Mouse (Mus musculus): ENCODE measurements around the gene Ptbp3. TPM values are rescaled to one million over a fixed set of nuclear protein-coding genes. Genes with fewer than 3 reads are reported as not detected.
A peak's percentile ranks its signal among the peaks of the same experiment; 100 is the strongest.

Ptbp3 gene
- polyA plus RNA-seq, 2 experiments from 2014 or later, result 86.1 to 97.5 TPM

DNA sequence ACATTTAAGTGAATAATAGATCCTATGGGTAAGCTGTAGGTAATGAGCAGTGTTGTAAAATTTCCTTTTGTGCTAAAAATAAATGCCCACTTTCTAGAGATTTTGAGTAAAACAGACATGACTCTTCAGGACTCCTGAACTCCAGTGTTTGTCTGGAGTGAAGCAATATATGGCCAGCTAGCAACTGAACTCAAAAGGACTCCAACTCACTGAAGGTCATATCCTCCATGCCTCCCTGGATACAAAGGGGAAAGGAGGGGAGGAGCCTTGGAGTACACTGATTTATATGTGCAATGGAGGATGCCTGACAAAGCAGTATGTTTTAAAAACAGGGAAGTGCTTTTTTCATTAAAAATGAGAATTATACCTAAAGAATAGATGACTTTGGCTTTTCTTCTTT is 77.9 kb downstream of the Ptbp3 start:
- ATAC-seq, result no peak

DNA sequence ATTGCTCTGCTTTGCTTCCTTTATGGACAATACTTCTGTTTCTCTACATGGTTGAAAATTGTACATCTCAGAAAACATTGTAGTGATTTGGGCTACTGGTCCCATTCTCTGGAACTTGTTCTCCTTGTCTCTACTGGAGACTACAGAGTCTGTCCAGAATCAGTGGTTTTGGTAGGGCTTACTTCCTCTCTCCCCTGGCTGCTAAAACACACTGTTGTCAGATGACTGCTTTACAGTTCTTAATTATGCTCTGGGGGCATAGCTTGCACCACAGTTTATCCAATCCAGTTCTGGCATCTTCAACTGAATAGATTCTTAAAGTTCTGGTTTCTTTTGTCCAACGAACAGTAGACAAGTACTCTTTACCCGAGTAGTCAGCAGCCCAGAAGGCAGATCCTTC is 83.7 kb downstream of the Ptbp3 start:
- no peak for ATAC-seq

DNA sequence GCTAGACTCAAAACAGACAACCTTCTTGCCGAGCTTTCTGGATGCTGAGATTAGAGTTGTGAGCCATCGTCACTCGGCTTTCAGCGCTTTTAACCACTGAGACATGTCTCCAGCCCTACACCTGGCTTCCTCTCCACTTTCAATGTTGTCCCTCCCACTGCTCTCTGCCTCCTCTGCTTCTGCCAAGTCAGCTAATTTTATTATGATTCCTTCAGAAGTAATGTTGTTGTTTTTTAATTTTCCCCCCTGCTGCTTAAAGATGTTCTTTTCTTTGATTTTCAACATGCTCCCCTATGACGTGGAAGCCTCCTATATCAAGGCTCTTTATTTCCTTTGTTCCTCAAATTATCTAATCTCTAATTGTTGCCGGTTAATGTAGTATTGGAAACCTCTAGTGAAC is 84.5 kb downstream of the Ptbp3 start:
- no peak for ATAC-seq

DNA sequence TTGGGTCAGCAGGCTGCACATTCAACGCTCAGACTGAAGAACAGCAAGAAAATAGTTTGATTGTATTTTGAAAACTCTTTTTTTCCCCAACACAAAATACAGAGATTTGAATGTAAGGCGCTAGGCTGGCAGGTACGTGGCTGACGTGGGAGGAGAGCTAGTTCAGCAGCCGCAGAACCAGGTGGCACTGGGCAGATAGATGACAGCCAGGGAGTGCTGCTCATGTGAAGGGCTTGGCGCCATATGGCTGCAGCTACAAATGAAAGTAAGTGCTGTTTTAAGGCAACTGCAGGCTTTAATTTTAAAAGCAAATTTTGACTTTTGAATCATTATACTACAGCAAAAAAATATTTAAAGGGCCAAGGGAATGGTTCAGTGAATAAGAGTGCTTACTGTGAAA is 86.7 kb downstream of the Ptbp3 start:
- ATAC-seq, result no peak

DNA sequence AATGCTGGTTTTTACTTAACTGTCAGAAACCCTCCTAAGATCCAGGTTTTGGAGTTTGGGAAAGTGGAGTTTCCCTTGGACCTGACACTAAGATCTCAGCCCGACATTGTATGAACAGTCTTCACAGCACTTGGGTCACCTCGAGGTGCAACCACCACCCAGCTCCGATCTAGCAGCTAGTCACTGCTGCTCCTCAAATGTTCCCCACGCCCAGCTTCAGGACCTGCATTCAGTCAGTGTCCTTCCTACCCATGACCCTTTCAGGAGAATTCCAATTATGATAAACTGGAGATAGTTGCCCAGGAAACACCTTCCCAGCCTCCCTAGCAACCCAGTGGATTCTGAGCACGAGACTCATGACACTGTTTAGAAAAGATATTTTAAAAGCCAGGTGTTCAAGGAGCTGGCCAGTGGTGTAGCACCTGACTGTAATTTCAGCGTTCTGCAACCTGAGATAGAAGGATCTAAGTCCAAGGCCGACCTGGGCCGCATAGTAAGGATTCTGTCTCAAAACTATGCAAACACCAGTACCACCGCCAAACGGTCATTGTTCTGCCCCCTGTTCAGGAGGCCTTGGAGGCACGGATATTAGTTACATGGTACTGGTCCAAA is 87.9 kb downstream of the Ptbp3 start:
- ATAC-seq, result no peak

DNA sequence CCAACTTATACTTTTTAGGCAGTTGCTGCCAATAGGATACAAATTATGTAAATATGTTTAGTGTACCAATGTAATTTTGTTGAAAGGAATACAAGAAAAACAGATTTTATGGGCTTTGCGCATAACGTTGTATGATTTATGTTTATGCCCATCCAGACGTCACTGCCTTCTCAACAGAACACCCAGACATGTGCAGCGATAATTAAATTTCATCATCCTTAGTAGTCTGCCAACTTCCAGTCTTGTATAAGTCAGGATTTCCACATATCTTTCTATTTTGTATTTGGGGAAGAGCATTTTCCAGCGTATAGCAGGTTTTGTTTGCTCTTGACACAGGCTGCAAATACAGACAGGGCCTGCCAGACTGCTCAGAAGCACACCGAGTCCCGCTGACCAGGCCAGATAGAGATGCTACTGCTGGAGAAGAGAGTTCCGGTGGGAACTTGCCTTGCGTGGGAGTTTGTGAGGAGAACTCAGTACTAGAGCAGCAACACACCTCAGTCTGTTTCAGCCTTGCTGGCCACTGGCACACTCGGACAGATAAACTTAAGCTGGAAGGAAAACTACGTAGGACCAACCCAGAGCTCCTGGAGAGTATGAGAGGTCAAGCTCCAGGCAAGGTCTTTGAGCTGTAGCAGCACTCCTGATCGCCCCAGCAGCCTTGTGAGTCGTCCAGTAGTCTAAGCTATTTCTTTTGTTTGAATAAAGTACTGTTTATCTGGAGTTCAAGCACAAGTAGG is 89.8 kb downstream of the Ptbp3 start:
- ATAC-seq, result no peak

DNA sequence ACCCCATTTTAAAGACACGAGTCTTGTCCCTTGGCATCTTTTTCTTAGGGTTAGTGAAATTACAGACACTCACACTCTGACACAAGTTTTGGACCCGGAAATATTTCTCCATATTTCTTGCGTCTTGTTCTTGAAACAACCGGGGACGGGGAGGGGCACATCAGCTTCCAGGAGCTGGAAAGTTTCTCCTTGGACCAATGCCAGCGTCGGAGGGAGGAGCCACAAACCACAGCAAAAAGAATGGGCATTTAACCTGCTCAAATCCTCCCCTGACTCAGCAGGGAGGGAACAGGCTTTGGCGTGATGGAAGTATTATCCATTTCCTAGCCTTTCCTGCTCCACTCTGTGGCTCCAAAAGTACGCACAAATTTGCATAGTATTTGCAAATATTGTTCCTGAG is 91.2 kb downstream of the Ptbp3 start:
- no peak for ATAC-seq

DNA sequence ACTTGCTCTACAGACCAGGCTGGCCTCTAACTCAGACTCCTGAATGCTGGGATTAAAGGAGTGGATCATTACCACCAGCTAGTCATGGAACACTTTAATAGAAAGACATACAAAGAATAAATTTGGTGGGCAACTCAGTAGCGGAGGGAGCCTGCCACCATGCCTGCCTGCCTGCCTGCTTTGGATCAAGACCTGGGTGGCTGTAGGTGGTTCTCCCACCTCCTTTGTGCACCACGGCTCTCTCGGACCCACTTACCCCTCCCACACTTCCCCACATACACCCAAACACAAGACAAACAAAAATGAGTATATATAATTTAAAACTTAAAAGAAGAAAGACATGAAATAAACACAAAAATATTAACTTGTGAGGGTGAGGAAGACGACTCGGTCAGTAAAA is 92.1 kb downstream of the Ptbp3 start:
- no peak for ATAC-seq

DNA sequence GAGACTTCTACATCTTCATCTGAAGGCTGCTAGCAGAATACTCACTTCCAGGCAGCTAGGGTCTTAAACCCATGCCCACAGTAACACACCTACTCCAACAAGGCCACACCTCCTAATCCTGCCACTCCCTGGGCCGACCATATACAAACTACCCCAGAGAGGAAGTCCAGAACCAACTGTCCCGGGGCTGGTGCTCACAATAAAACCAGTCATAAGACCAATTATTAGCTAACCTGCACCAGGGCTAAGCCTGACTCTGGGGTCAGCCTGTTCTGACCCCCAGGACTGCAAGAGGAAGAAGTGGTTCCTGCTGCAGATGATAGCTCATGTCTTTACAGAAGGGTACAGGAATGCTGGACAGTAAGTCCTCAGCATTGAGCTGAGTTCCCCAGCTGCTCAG is 93.7 kb downstream of the Ptbp3 start:
- ATAC-seq, result no peak

DNA sequence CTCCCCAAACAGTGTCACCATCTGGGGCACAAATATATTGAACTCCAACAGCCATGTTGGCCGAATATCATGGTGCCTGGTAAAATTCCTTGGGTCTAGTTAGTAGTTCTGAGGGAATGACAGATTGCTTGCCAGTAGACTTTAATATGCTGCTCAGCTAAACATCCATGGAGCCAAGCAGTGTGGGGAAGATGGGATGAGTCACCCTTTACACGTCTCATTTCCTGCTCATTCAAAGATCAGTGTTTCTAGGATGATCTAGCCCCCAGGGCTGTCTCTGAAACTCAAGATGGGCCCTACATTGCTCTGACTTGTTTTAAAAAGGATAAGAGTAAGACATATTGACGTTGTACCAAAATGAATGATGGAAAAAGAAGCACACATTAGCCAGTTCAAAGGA is 95.1 kb downstream of the Ptbp3 start:
- no peak for ATAC-seq

DNA sequence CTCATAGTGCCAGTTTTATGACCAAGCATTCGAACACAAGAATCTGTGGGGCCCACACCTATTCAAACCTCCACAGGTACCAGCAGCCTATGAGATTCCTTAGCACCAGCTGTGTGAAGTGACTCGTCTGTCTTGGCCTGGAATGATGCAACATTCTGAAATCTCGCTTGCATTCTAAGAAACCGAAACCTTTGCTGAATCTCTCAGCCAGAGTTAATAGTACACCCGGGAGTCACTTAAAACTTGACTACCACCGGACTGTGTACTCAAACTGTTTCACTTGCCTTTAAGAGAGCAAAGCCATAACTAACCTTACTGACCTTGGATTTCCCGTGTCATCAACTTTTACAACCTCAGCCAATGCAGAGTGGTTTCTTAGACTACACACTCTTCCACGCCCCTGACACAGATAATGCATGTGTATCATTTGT is 96.6 kb downstream of the Ptbp3 start:
- ATAC-seq, result no peak

DNA sequence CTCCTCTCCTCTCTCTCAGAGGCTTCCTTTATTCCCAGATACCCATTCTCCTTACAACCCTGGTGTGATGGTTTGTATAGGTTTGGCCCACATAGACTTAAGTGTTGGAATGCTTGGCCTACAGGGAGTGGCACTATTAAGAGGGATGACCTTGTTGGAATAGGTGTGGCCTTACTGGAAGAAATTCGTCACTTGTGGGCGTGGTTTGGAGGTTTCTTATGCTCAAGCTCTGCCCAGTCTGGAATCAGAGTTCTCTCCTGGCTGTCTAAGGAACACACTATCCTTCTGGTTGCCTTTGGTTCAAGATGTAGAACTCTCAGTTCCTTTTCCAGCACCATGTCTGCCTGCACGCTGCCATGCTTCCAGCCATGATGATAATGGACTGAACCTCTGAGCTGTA is 98.3 kb downstream of the Ptbp3 start:
- no peak for ATAC-seq

DNA sequence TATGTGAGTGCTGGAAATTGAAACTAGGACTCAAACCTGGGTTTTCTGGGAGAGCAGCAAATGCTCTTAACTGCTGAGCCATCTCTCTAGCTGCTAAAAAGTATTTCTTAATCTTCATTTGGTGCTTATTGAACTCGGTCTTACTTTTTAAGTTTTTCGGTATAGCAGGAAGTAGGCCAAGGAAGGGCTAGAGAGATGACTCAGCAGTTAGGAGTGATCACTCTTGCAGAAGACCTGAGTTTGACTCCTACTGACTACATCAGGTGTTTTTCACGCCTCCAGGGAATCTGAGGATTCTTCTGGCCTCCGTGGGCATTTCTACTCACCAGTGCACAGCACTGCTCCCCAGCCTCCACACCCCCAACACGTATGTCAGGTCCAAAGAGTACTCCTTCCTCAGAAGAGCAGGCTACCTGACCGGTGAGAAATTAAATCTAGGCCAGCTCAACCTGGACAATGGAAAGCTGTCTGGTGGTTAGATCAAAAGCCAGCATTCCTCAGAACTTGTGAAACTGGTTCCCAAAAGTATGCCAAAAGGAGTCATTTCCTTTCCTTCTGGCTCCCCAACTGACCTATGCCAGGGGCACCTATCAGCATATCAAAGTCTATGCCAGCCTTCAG is 98.8 kb downstream of the Ptbp3 start:
- no peak for ATAC-seq

DNA sequence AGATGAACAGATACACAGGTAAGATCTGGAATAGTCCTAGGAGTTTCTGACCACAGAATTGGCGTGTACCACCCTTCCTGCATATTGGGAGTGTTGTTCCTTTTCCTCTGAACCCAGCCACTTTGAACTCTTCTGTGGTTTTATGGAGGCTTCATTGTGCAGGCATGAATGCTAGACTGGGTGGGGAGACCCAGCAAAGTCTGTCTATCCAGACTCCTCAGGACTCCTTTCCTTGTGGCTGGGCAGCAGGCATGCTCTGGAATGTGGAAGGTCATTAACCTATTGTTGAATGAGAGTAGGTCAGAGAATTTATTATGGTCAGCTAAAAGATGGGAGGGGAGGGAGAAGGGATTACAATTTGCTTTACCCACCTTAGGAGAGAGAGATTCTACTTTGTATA is 101.9 kb downstream of the Ptbp3 start:
- ATAC-seq, result no peak

DNA sequence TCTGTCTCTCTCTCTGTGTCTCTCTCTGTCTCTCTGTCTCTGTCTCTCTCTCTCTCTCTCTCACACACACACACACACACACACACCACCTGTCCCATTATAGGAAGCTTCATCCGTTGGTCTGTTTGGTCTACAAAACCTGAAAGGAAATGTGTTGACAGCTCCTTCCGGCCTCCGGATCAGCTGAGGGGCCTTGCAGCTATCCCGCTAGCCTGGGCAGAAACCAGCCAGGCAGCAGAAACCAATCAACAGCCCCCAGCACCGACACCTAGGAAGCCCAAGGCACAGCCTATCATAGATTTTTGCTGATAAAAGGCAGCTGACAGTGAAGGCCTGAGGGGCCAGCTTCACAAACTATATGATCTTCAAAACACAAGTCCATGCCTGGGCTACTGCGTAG is 103.6 kb downstream of the Ptbp3 start:
- no peak for ATAC-seq

DNA sequence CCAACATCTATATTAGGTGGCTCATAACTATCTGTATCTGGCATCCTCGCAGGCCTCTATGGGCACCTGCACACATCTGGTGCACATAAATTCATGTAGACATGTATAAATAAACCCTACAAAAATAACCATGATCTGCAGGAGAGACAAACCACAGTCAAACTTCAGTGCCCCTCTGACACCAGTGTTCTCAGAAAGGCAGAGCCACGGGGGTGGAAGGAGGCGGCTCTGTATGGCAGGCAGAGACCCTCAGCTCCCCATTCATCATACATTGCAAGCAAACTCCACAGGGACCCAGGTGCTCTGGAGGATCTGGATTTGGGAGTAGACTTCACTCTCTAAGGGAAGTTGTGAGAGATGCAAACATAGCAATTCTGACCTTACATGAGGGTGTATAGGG is 104.2 kb downstream of the Ptbp3 start:
- no peak for ATAC-seq

DNA sequence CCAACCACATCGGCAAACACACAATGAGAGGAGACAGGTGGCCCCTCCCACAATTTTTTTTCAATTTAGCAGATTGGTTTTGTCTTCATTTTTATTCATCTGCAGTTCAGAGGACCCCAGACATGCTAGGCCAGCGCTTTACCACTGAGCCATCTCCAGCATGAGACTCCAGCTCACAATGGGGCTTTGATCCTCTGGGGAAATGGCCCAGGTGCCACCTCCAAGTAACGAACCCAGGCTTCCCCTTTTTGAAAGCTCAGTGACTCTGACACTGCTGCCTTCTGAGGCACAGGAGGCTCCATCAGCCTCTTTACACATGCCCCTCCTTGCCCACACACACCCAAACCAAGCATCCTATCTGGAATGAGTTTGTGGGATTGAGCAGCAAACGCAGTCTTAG is 105.1 kb downstream of the Ptbp3 start:
- no peak for ATAC-seq

DNA sequence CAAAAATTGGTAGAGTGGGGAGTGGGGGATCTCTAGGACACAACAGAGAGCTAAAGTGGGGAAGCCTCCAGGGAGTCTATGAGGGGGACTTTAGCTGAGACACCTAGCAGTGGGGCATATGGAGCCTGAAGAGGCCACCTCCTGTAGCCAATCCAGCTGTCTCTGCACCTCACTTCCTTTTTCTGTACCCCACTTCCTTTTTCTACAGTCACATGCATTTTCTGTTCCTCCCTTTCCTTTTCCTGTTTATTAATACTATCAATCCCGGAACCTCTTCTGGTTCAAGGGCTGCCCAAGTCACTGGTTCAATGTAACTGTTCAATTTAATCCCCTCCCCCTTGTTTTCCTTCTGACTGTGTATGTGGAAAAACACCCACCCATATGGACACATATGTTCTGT is 107.9 kb downstream of the Ptbp3 start:
- ATAC-seq, result no peak

DNA sequence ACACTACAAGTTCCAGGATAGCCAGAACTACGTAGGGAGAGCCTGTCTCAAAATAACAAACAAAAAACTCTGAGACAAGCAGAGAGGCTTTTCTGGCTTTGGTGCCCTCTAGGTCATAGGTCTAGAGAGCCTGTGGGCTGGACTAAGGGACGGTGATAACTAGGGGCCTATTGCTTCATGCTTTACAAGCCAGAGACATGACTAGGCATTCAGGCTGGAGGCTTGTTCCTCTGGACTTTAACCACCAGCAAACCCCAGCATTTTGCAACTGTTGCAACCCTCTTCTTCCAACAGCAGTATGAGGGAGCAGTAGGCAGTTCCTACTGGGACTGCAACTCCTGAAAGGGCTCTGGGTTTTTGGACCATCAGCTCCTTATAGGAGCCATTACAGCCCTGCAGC is 109.2 kb downstream of the Ptbp3 start:
- ATAC-seq, result no peak

DNA sequence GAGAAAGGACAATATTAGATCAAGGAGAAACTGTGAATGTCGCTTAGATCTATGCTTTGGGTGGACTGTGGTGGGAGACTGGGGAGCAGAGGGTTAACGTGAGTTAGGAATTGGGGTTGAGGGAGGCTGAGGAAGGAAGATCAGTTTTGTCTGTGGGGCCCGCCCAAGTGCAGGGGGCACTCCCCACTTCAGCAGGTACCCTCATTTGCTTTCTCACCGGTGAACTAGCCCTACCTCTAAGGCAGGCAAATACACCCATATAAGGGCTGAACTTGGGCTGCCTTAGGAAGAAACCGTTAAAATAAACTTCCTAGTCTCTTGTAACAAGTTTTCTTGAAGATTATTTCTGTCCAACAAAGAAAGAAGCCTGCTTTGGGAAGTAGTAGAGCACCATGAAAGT is 110.1 kb downstream of the Ptbp3 start:
- ATAC-seq, result no peak

DNA sequence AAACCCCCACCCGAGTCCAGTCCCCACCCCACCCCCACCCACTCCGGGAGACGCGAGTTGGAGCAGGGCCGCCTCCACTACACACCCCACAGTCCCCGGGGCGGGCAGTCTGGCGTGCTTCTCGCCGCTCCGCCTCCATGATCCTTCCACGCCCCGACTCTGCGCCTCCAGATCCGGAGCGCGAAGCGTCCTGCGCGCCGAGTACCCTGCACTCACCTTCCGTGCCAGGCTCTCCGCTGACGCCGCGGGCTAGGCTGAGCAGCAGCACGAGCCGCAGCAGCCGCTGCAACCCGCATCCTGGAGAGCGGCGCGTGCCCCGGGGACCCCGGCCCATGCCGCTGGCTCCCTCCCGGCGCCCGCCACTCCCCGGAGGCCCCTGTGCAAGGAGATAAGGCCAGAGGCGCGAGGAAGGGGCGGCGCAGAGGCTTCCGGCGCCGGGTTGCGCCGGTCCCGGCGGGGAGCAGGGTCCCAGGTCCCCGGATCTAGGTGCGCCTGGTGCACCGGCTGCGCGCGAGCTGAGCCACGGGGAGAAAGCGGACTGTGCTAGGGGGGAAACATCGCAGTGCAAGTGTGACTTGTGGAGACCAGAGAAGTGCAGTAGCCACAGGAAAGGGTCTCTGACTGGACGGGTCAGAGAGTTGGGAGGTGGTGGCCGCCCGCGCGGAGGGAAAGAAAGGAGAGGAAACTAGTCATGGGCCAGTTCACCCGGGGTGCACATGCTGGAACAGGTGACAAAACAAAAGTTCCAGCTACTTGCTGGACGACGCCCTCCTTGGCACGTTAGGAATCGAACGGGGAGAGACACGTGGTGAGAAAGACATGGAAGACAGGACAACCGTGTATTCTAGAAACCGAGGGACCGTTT is 110.9 kb downstream of the Ptbp3 start, which contains the start of gene Susd1:
TSS of gene Susd1 (minus strand) at position 644 of the 865 bp plus-strand sequence.
- peak; percentile 68 for ATAC-seq

DNA sequence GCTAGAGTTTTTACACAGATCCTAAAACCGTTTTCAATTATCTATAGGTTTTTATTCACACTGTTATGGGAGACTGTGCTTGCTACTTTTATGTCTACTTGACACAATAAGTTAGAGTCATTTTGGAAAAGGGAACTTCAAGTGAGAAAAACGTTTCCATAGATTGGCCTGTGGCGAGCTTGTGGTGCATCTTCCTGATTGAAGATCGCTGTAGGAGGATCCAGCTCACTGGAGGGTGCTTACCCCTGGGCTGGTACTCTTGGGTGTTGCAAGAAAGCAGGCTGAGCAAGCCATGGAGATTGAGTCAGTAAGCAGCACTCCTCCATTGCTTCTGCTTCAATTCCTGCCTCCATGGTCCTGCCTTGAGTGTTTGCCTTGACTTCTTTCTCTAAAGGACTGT is 113.2 kb downstream of the Ptbp3 start:
- no peak for ATAC-seq

DNA sequence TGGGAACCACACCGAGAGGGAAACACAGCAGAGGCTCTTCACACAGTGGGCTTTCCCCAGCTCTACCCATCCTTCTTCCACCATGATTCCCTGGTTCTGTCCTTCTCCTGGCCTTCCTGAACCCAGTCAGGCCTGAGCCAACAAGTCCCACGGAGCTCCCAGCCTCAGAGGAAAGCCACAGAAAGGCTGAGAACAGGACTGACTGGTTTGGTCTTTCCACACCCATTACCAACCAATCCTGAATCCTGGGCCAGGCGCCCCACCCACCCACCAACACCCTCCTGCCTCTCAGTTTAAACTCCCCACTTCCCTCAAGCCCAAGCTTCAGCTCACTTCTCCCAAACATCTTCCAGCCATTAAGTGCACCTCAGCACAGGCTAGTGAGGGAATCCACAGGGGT is 115.1 kb downstream of the Ptbp3 start:
- ATAC-seq, result no peak

Data from CD4-positive, CD25-positive, alpha-beta regulatory T cell, adult 4 months (primary cell).